Mouse (Mus musculus): ENCODE data around the gene Nkx6-2. TPM values are rescaled to one million over a fixed set of nuclear protein-coding genes. Genes with fewer than 3 reads are reported as not detected.

Nkx6-2 gene
- polyA plus RNA-seq, 1 experiment = not detected

DNA sequence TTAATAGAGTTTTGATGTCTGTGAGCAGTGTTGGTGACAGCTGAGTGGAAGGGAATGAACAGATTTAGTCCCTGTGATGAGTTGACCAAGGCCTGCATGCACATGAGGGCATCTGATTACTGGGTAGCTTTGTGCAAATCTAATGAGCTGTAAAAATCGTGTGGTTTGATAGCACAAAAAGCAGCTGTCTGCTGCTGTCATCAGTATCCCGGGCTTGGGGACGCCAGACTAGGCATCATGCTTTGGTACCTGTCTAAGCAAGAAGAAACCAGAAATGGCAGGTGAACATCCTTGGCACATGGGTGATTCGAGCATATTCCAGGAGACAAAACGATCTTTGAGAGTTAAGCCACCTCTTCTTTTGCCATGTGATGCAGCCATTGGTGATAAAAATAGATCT lies 26.3 kb downstream of the Nkx6-2 start:
- no peak overlapping the region for H3K4me3 ChIP-seq (replicated peaks)
- H3K36me3 ChIP-seq (ENCODE audit: control insufficient read depth) = no peaks in the 10 kb centered on the region
- TF ChIP-seq TAL1 (IDR thresholded peaks at IDR 0.05; ENCODE audit: low read length) (no peak), GATA1 (IDR thresholded peaks at IDR 0.05; ENCODE audit: low read length) (no peak)
- H3K4me1 ChIP-seq (ENCODE audit: control insufficient read depth) = no peaks in the 10 kb centered on the region
- no peaks in the 10 kb centered on the region for H3K27me3 ChIP-seq (ENCODE audit: control insufficient read depth)
- H3K9me3 ChIP-seq (ENCODE audit: control insufficient read depth, low read length) = no peaks in the 10 kb centered on the region

DNA sequence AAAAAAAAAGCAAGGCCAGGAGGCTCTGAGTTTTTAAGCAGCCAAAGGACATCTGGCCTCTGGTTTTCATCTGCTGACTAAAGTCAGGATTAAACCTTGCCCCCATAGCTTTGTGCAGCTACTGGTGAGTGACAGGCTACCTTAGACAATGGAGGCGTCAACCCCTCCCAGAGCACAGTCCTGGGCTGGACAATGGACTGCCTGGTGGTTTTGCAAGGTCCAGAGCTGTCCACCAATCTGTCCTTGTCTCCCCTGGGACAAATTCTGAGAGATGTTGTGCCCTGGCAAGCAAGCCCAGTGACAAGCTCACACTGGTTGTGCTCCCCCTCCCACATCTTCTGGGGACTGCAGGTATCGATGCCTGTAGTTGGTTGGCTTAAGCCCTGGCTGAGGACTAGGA lies 31.1 kb downstream of the Nkx6-2 start:
- H3K4me1 ChIP-seq (ENCODE audit: control insufficient read depth) = no peaks in the 10 kb centered on the region
- no peak overlapping the region for H3K4me3 ChIP-seq (replicated peaks)
- no peaks in the 10 kb centered on the region for H3K36me3 ChIP-seq (ENCODE audit: control insufficient read depth)
- TF ChIP-seq GATA1 (IDR thresholded peaks at IDR 0.05; ENCODE audit: low read length) (no peak), TAL1 (IDR thresholded peaks at IDR 0.05; ENCODE audit: low read length) (no peak)
- H3K9me3 ChIP-seq (ENCODE audit: control insufficient read depth, low read length) = no peaks in the 10 kb centered on the region
- no peaks in the 10 kb centered on the region for H3K27me3 ChIP-seq (ENCODE audit: control insufficient read depth)

DNA sequence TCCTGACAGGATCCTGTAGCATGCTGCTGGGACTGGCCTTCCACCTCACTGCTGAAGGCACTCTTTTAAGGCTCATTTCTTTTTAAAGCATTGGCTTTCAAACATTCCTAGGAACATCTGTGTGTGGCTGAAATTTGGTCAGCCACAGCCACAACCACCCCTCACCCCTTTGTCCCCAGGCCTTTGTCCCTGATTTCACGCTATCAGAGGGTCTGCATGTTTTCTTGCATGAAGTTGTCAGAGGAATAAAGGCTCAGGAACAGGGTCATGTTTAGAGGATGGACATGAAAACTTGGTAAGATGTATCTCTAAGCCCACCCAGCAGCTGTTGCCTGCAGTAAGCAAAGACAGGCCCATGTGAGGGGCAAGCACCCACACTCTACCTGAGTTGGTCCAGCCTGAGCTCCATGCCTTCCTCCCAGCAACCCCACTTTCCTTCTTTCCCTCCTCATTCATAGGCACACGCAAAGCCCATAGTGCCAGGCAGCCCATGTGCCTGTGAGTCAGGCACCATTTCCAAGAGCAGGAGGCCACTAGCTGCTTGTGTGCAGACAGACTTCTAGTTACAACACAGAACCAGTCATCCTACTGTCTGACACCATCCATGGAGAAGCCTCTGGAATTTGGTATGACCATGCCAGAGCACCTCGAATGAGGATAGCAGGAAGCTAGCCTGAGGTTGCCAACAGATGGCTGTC lies 32.4 kb downstream of the Nkx6-2 start:
- H3K27me3 ChIP-seq (ENCODE audit: control insufficient read depth) = no peaks in the 10 kb centered on the region
- H3K4me3 ChIP-seq (replicated peaks) = no peak overlapping the region
- no peaks in the 10 kb centered on the region for H3K4me1 ChIP-seq (ENCODE audit: control insufficient read depth)
- TF ChIP-seq TAL1 (IDR thresholded peaks at IDR 0.05; ENCODE audit: low read length) (no peak), GATA1 (IDR thresholded peaks at IDR 0.05; ENCODE audit: low read length) (no peak)
- H3K36me3 ChIP-seq (ENCODE audit: control insufficient read depth) = no peaks in the 10 kb centered on the region
- no peaks in the 10 kb centered on the region for H3K9me3 ChIP-seq (ENCODE audit: control insufficient read depth, low read length)

DNA sequence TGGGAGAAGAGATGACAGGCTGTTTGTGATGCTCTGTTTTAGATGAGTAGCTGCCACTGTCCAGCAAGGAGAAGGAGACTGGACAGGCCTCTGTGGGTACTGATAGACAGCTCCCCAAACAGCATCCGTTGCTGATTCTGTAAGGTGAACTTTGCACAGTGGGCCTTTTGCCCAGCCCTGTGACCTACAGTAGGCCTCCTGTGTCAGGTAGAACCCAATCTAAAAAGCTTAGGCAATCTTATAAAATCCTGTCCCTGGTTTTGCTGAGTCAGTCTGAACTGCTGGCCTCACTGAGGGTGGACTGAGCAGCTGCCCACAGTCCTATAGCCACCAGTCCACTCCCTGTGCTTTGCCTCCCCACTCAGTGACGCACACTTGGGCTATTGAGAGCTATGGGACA lies 35.3 kb downstream of the Nkx6-2 start:
- no peaks in the 10 kb centered on the region for H3K9me3 ChIP-seq (ENCODE audit: control insufficient read depth, low read length)
- no peaks in the 10 kb centered on the region for H3K36me3 ChIP-seq (ENCODE audit: control insufficient read depth)

DNA sequence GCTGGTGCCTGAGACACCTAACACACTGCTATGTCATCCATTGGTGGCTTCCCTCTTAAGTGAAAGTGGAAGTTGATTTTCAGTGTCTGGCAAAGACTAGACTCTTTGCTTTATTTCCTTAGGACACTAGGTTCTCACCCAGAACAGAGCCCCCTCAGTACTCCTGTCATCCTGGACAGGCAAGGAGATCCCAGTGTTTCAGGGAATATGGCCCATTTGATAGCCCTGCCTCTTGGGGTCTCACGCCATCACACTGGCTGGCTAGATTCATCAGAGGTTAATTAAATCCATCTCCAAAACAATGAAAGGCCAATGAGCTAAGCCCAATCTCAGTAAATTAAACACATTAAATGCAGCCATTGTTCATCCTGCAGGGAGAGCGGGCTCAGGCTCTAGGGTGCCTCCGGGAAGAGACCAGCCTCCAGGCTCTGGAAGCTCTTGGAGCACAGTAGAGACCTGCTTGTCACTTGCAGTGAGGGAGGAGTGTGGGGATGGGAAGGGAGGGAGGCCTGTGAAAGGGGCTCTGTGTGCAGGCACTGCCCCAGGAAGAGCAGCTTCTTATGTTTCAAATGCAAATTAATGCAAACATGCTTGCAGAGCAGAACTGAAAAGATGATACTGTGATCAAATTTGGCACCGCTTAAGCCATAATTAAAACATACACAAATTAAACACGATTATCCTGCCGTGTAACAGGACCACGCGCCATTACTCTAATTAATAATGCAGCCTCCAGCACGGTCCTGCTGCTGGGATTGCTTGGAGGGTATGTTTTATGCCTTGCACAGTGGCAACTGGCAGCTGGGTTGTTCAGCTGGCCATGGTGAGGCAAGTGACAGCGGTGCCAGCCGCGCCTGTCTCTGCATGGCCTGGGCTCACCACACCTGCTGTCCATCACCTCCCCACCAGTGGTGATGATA lies 37.6 kb downstream of the Nkx6-2 start:
- TF ChIP-seq GATA1 (IDR thresholded peaks at IDR 0.05; ENCODE audit: low read length) (no peak), TAL1 (IDR thresholded peaks at IDR 0.05; ENCODE audit: low read length) (no peak)
- H3K36me3 ChIP-seq (ENCODE audit: control insufficient read depth) = no peaks in the 10 kb centered on the region
- H3K27me3 ChIP-seq (ENCODE audit: control insufficient read depth) = no peaks in the 10 kb centered on the region
- no peak overlapping the region for H3K4me3 ChIP-seq (replicated peaks)
- H3K4me1 ChIP-seq (ENCODE audit: control insufficient read depth) = no peaks in the 10 kb centered on the region
- H3K9me3 ChIP-seq (ENCODE audit: control insufficient read depth, low read length) = no peaks in the 10 kb centered on the region

More for the DNA sequence above, 35.3 kb downstream of the Nkx6-2 start:
- no peaks in the 10 kb centered on the region for H3K4me1 ChIP-seq (ENCODE audit: control insufficient read depth)
- H3K4me3 ChIP-seq (replicated peaks) = no peak overlapping the region
- TF ChIP-seq TAL1 (IDR thresholded peaks at IDR 0.05; ENCODE audit: low read length) = no peak
- TF ChIP-seq GATA1 (IDR thresholded peaks at IDR 0.05; ENCODE audit: low read length) = no peak
- H3K27me3 ChIP-seq (ENCODE audit: control insufficient read depth) = no peaks in the 10 kb centered on the region

DNA sequence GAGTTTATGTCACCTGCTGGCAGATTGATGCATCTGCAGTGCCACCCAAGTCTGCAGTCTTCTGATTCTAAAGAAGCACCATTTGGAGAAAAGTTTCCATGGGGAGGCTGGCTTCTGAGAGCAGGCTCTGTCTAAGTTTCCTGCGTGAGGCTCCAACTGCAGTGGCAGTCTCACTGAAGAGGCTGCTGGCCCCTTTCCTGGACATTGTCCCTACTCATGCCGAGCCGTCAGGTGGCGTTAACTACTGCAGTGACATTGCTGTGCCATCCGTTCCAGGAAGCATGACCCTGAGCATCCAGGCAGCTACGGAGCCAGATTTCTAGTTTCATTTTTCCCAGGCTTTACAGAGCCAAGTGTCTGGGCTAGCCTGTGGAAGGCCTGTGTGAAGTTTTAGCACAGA lies 41.2 kb downstream of the Nkx6-2 start:
- no peaks in the 10 kb centered on the region for H3K4me1 ChIP-seq (ENCODE audit: control insufficient read depth)
- no peaks in the 10 kb centered on the region for H3K36me3 ChIP-seq (ENCODE audit: control insufficient read depth)
- no peak overlapping the region for H3K4me3 ChIP-seq (replicated peaks)
- H3K9me3 ChIP-seq (ENCODE audit: control insufficient read depth, low read length) = no peaks in the 10 kb centered on the region
- H3K27me3 ChIP-seq (ENCODE audit: control insufficient read depth) = no peaks in the 10 kb centered on the region
- no peak for TF ChIP-seq TAL1 (IDR thresholded peaks at IDR 0.05; ENCODE audit: low read length)
- no peak for TF ChIP-seq GATA1 (IDR thresholded peaks at IDR 0.05; ENCODE audit: low read length)

DNA sequence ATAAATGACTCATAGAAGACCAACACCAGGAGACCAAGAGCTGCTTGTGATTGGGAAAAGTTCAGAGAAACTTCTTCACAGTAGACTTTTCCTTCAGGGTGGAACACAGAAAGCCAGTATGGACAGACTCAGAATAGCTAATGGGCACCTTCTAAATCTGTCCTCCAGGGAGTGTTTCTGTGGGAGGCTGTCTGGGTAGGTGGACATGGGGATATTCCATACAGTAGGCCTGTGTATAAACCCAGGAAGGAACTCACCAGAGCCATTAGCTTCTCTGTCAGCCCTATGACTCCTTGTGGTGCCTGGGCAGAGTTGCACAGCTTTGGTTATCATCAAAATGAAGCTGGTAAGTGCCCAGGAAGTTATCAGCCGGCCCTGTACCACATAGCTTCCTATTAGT lies 42.0 kb downstream of the Nkx6-2 start:
- Histone ChIP-seq H3K36me3 (ENCODE audit: control insufficient read depth) (no peaks in the 10 kb centered on the region), H3K4me3 (replicated peaks) (no peak overlapping the region), H3K9me3 (ENCODE audit: control insufficient read depth, low read length) (no peaks in the 10 kb centered on the region), H3K4me1 (ENCODE audit: control insufficient read depth) (no peaks in the 10 kb centered on the region), H3K27me3 (ENCODE audit: control insufficient read depth) (no peaks in the 10 kb centered on the region)
- TF ChIP-seq GATA1 (IDR thresholded peaks at IDR 0.05; ENCODE audit: low read length) (no peak), TAL1 (IDR thresholded peaks at IDR 0.05; ENCODE audit: low read length) (no peak)

DNA sequence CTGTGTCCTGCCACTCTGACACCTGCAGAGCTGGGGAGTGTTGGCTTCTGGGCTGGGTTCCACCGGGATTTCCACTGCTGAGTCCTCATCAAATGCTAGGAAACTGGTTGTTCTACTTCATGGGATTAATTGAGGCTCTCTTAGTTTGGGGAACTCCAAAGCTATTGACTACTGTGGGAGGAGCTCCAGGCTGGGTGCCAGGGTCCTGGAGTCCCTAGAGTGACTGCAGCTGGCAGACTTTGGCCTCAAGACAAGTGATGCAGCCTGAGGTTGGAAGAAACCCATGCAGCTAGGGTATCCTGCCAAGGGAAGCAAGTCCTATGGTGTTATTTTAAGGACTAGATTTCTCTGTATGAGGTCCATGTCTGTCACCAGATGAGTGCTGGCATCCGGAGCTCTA lies 44.1 kb downstream of the Nkx6-2 start:
- no peaks in the 10 kb centered on the region for H3K9me3 ChIP-seq (ENCODE audit: control insufficient read depth, low read length)
- H3K36me3 ChIP-seq (ENCODE audit: control insufficient read depth) = no peaks in the 10 kb centered on the region
- no peak overlapping the region for H3K4me3 ChIP-seq (replicated peaks)
- H3K27me3 ChIP-seq (ENCODE audit: control insufficient read depth) = no peaks in the 10 kb centered on the region
- H3K4me1 ChIP-seq (ENCODE audit: control insufficient read depth) = no peaks in the 10 kb centered on the region
- TF ChIP-seq TAL1 (IDR thresholded peaks at IDR 0.05; ENCODE audit: low read length) = no peak
- TF ChIP-seq GATA1 (IDR thresholded peaks at IDR 0.05; ENCODE audit: low read length) = no peak

DNA sequence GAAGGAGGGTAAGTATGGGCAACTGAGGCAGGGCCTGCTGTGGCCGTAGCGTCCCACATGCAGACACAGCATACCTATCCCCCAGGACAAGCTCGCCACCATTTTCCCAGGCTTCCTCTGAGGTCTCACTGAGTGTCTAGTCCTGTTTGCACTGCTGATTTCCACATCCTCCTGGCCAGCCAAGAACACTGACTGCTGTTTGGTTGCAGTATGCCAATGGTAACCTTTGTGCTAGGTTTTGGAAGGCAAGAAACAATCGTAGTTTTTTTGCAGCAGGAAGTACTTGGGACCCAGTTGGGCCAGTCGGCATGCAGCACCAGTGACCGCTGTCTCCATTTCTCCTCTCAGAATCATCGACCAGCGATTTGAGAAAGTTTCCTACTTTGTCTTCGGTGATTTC lies 44.8 kb downstream of the Nkx6-2 start:
- TF ChIP-seq GATA1 (IDR thresholded peaks at IDR 0.05; ENCODE audit: low read length) (no peak), TAL1 (IDR thresholded peaks at IDR 0.05; ENCODE audit: low read length) (no peak)
- Histone ChIP-seq H3K9me3 (ENCODE audit: control insufficient read depth, low read length) (no peaks in the 10 kb centered on the region), H3K36me3 (ENCODE audit: control insufficient read depth) (no peaks in the 10 kb centered on the region), H3K27me3 (ENCODE audit: control insufficient read depth) (no peaks in the 10 kb centered on the region), H3K4me3 (replicated peaks) (no peak overlapping the region), H3K4me1 (ENCODE audit: control insufficient read depth) (no peaks in the 10 kb centered on the region)
